13 mouse cellular contexts compared by ENCODE assay signal in the genomic region with DNA sequence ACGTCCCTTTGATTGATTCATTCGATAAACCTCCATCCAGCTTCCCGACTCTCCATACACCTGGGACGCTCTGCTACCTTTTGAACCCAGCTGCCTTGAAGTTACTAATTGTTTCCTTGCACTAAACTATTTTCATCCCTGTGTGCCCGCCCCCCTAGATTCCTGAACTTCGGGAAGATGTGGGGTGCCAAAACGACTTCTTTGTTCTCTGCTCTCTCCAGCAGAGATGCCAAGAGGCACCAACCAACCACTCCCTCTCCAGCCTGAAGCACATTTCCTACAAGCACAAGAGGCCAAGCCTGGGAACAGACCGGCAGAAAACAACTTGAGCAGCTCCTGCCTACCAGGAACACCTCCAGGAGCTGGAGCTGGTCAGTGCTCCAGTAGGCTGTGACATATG. TPM values are rescaled to one million over a fixed set of nuclear protein-coding genes. Genes with fewer than 3 reads are reported as not detected.
DNase-seq lines count a peak whose midpoint lies in the region; ATAC-seq and TF ChIP-seq lines count a peak whose summit lies in the region.
"Had no signal": no experiment of that assay in that cellular context is flagged by ENCODE, and none has a peak within 500 bp of the region (broad histone marks: within the 10 kb centered on the region; RNA-seq: fewer than 3 reads in every experiment).

No protein-coding gene starts in this region.

- no peak for TF ChIP-seq POLR2A in embryonic fibroblast, embryonic 13.5 days (IDR thresholded peaks at IDR 0.05; ENCODE audit: low read depth, low read length)
- no peak for TF ChIP-seq POLR2A in olfactory bulb, adult 2 months (IDR thresholded peaks at IDR 0.05; ENCODE audit: insufficient read depth, low read depth, low read length)

- no peak for ATAC-seq in hindbrain, embryonic 14.5 days (ENCODE audit: low FRiP score)
- no peak for ATAC-seq in hindbrain, embryonic 12.5 days (ENCODE audit: low FRiP score)
- no peak for ATAC-seq in limb, embryonic 11.5 days (ENCODE audit: insufficient number of reproducible peaks, low FRiP score, low TSS enrichment, low read depth)
- ATAC-seq: forebrain, embryonic 14.5 days had no signal

- H3K27ac ChIP-seq in hindbrain, embryonic 14.5 days = peak overlapping the region; percentile 7; the same call in 1 of the 2 replicates
- H3K27ac ChIP-seq in hindbrain, embryonic 12.5 days = no peak overlapping the region
- H3K27ac ChIP-seq in embryonic fibroblast, embryonic 13.5 days (ENCODE audit: insufficient read depth, low read length) = peak overlapping the region; percentile 72
- no peak overlapping the region for H3K27ac ChIP-seq in limb, embryonic 11.5 days (replicated peaks; ENCODE audit: low read depth, low read length)
- 0 out of 2 replicates have a peak overlapping the region, but pooled peaks have one; percentile 38 for H3K27ac ChIP-seq in olfactory bulb, adult 2 months (ENCODE audit: insufficient read depth, low read depth, low read length)
- H3K27ac ChIP-seq: midbrain, embryonic 10.5 days had no signal

- no peak for DNase-seq in hindbrain, embryonic 14.5 days (ENCODE audit: low spot score)
- peak; percentile 24 for DNase-seq in limb, embryonic 11.5 days (ENCODE audit: low spot score)
- DNase-seq in gastrocnemius, postnatal 36 days = no peak
- no peak for DNase-seq in layer of hippocampus, adult 18-20 months (ENCODE audit: low spot score in 2 of 2)
- DNase-seq in adrenal gland, adult 8-10 months = no peak
- DNase-seq: cerebellum, adult 2 months; heart, postnatal 14 days had no signal

- no peak overlapping the region for H3K4me2 ChIP-seq in hindbrain, embryonic 14.5 days (replicated peaks)
- H3K4me2 ChIP-seq in hindbrain, embryonic 12.5 days (replicated peaks) = no peak overlapping the region
- no peak overlapping the region for H3K4me2 ChIP-seq in limb, embryonic 11.5 days (ENCODE audit: low read depth, severe bottlenecking)

- no peaks in the 10 kb centered on the region for H3K9me3 ChIP-seq in hindbrain, embryonic 14.5 days (ENCODE audit: control insufficient read depth, low read length)
- no peaks in the 10 kb centered on the region for H3K9me3 ChIP-seq in hindbrain, embryonic 12.5 days (replicated peaks)
- no peaks in the 10 kb centered on the region for H3K9me3 ChIP-seq in limb, embryonic 11.5 days (ENCODE audit: control insufficient read depth, low read length)
- H3K9me3 ChIP-seq: midbrain, embryonic 10.5 days had no signal

- no peaks in the 10 kb centered on the region for H3K36me3 ChIP-seq in hindbrain, embryonic 14.5 days (replicated peaks; ENCODE audit: control insufficient read depth, insufficient read depth)
- no peaks in the 10 kb centered on the region for H3K36me3 ChIP-seq in hindbrain, embryonic 12.5 days
- no peaks in the 10 kb centered on the region for H3K36me3 ChIP-seq in limb, embryonic 11.5 days (ENCODE audit: control insufficient read depth, insufficient read depth, low read length)
- H3K36me3 ChIP-seq: midbrain, embryonic 10.5 days had no signal

- H3K4me1 ChIP-seq in hindbrain, embryonic 14.5 days (replicated peaks; ENCODE audit: control insufficient read depth, insufficient read depth, low read length) = no peaks in the 10 kb centered on the region
- 0 out of 2 replicates have a peak, but pooled peaks cover 4% of the 10 kb centered on the region for H3K4me1 ChIP-seq in hindbrain, embryonic 12.5 days
- 0 out of 2 replicates have a peak, but pooled peaks cover 6% of the 10 kb centered on the region for H3K4me1 ChIP-seq in embryonic fibroblast, embryonic 13.5 days (ENCODE audit: control insufficient read depth, insufficient read depth, low read length)
- H3K4me1 ChIP-seq in limb, embryonic 11.5 days (ENCODE audit: control insufficient read depth, insufficient read depth, low read length) = peaks cover 9% of the 10 kb centered on the region; the same call in 1 of the 2 replicates
- peaks cover 17% of the 10 kb centered on the region for H3K4me1 ChIP-seq in olfactory bulb, adult 2 months (ENCODE audit: control insufficient read depth, insufficient read depth, low read length)

- H3K4me3 ChIP-seq in hindbrain, embryonic 14.5 days (replicated peaks; ENCODE audit: low read length) = no peak overlapping the region
- no peak overlapping the region for H3K4me3 ChIP-seq in hindbrain, embryonic 12.5 days
- no peak overlapping the region for H3K4me3 ChIP-seq in embryonic fibroblast, embryonic 13.5 days (ENCODE audit: insufficient read depth, low read length)
- H3K4me3 ChIP-seq in limb, embryonic 11.5 days (ENCODE audit: low read depth, low read length) = no peak overlapping the region
- H3K4me3 ChIP-seq in olfactory bulb, adult 2 months (ENCODE audit: insufficient read depth, low read depth, low read length) = no peak overlapping the region
- H3K4me3 ChIP-seq: midbrain, embryonic 10.5 days had no signal

- WGBS in hindbrain, embryonic 14.5 days = 32% methylated on average over 8 of the region's 8 CpGs
- 36% methylated on average over 8 of the region's 8 CpGs for WGBS in hindbrain, embryonic 12.5 days
- WGBS in limb, embryonic 11.5 days = 24% methylated on average over 8 of the region's 8 CpGs
- 39% methylated on average over 8 of the region's 8 CpGs for WGBS in olfactory bulb, adult 2 months

- TF ChIP-seq CTCF in embryonic fibroblast, embryonic 13.5 days (IDR thresholded peaks at IDR 0.05; ENCODE audit: borderline replicate concordance, insufficient read depth, low read length) = no peak
- no peak for TF ChIP-seq CTCF in olfactory bulb, adult 2 months (IDR thresholded peaks at IDR 0.05; ENCODE audit: insufficient read depth, low read depth, low read length)

- intact Hi-C loops in gastrocnemius, postnatal 36 days (cut with DNase I) = no loop called here

- H3K27me3 ChIP-seq in hindbrain, embryonic 14.5 days (ENCODE audit: control insufficient read depth, insufficient read depth, low read length) = no peaks in the 10 kb centered on the region
- H3K27me3 ChIP-seq in hindbrain, embryonic 12.5 days = no peaks in the 10 kb centered on the region
- H3K27me3 ChIP-seq in limb, embryonic 11.5 days (ENCODE audit: control insufficient read depth, insufficient read depth, low read length) = no peaks in the 10 kb centered on the region

- no peak overlapping the region for H3K9ac ChIP-seq in hindbrain, embryonic 14.5 days
- no peak overlapping the region for H3K9ac ChIP-seq in hindbrain, embryonic 12.5 days
- H3K9ac ChIP-seq in limb, embryonic 11.5 days (ENCODE audit: low read length) = no peak overlapping the region

RNA-seq across cellular contexts. Expression of a gene that starts 57.4 kb away (rescaled TPM):
- polyA plus RNA-seq in hindbrain, embryonic 14.5 days (2014; fragmentation: Nextera tagmentation; extraction: Ambion mirVana) = 30.4 and 33.2 TPM in 2 replicates
- 36.3 and 36.7 TPM in 2 replicates for polyA plus RNA-seq in hindbrain, embryonic 12.5 days (2016; fragmentation: Nextera tagmentation; extraction: Ambion mirVana)
- 75.2 and 80.4 TPM in 2 replicates for polyA plus RNA-seq in embryonic fibroblast, embryonic 13.5 days (2011; ENCODE audit: insufficient read length, low read depth, missing spikeins)
- polyA plus RNA-seq in limb, embryonic 11.5 days (2014; fragmentation: Nextera tagmentation; extraction: Ambion mirVana) = 19.1 and 23.9 TPM in 2 replicates
- not detected in 2 replicates for polyA plus RNA-seq in olfactory bulb, adult 2 months (2012; ENCODE audit: insufficient read depth, insufficient read length, low replicate concordance, missing spikeins)
- 10 to 100 TPM; 20.8 to 21.0 TPM for total RNA-seq in gastrocnemius, postnatal 36 days (2021)
- total RNA-seq in layer of hippocampus, adult 18-20 months (2021) = 100 to 1,000 TPM; 128 to 151 TPM
- total RNA-seq in adrenal gland, adult 8-10 months (2022) = 100 to 1,000 TPM in 2 of 4 experiments, 10 to 100 TPM in 2; 93.8 to 132 (median 112) TPM
- total RNA-seq: CH12.LX had no signal

Comparison
In these comparisons a context has a peak if more than half of its experiments do, and no peak if none do; other contexts are left out.
1. H3K27ac ChIP-seq: peak in hindbrain, embryonic 14.5 days (single experiment), embryonic fibroblast, embryonic 13.5 days (single experiment) and olfactory bulb, adult 2 months (single experiment); none in hindbrain, embryonic 12.5 days (single experiment) and limb, embryonic 11.5 days (single experiment).